Mouse (Mus musculus) cortical plate, adult 2 months (tissue): Measurements from ENCODE around the gene Foxf1.

Experiments used
- CTCF ChIP-seq: fragments of 200-500 bp; IDR thresholded peaks from 2 replicates; pipeline ENCODE4 v1.5.1; 2011; ENCODE audit warnings: mild to moderate bottlenecking, control low read depth, low read length; ENCODE audit not compliant: insufficient read depth; ENCODE audit errors: extremely low read depth
- POLR2A ChIP-seq: fragments of 200-500 bp; IDR thresholded peaks from 2 replicates; pipeline ENCODE4 v1.6.1; 2011; ENCODE audit warnings: mild to moderate bottlenecking, low read length, control low read depth; ENCODE audit not compliant: insufficient read depth; ENCODE audit errors: extremely low read depth

- TF ChIP-seq CTCF: no peak
- TF ChIP-seq POLR2A: no peak
Observed at GRCm38 (mm10) chr8:121118634-121119420, 34.6 kb downstream of the Foxf1 start.
